Mouse (Mus musculus): ENCODE results near the gene Men1. TPM values are rescaled to one million over a fixed set of nuclear protein-coding genes. Genes with fewer than 3 reads are reported as not detected.

The Men1 gene
- total RNA-seq, 4 experiments from 2014 or later = 60.0 to 74.4 (median 63.5) TPM

GRCm38 (mm10) chr19:6338716-6339115 lies 3.9 kb downstream of the Men1 start:
- no peak for DNase-seq (ENCODE audit: low spot score in 2 of 2)

- DNase-seq (ENCODE audit: low spot score in 2 of 2) = no peak
These were observed 4.4 kb downstream of the Men1 start for GRCm38 (mm10) chr19:6339191-6339590.

DNA sequence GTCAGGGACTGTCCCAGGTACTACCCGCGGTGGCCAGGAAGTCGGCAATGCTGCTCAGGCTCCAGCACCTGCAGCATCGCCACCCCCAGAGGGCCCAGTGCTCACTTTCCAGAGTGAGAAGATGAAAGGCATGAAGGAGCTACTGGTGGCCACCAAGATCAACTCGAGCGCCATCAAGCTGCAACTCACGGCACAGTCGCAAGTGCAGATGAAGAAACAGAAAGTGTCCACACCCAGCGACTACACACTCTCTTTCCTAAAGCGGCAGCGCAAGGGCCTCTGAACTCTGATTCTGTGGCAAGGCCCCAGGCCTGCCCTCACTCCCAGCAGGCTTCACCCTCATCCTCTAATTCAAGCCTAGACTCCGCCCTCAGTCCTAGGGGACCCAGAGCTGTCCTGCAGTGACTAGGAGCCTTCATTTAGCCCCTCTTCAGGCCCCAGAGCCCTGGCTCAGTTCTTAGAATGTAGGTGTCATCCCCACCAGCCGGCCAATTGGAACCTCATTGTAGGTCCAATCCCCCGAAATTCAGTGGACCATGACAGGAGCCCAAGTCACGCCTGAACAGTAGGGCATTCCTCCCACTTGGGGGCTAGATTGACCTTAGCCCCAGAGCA lies 5.2 kb downstream of the Men1 start:
- no peak for DNase-seq (ENCODE audit: low spot score in 2 of 2)

DNA sequence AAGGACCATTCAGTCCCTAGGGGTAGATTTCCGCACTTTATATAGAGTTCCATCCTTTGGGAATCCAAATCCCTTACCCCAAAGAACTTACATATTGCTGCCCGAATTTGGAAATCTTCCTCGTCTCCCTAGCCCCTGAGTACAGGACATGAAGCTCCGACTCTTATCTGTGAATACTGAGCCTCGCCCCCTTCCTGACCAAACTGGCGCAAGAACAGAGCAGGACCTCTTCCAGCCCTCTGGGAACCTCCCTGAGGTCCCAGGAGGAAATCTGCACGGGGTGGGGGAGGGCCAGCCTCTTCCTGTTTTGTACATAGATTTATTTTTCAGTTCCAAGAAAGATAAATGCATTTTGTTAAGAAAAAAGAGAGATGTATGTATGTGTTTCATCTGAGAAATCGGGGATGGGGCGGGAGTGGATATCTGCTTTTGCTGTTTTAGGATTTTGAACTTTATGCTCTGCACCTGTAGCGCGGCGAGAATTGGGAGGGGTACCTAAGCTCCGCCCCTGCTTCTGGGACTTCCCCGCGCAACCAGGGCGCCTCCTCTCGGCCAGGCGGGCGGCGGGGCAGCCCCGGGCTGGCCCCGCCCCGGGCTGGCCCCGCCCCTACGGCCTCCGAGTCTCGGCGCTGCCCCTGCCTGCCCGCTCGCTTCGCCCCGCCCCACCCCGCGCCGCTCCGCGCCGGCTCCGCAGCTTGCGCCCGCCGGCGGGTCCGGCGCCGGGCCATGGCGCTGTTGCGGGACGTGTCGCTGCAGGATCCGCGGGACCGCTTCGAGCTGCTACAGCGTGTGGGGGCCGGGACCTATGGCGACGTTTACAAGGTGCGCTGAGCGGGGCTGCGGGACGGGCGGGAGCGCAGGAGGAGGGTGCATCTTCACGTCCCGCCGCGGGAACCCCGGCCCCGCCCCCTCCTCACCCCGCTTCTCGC lies 6.0 kb downstream of the Men1 start, which contains the start of gene Map4k2:
Map4k2 (plus strand) TSS at position 612 of the 929 bp plus-strand sequence.
- peak in 1 of 2 experiments; percentile 57 for DNase-seq (ENCODE audit: low spot score in 2 of 2)

DNA sequence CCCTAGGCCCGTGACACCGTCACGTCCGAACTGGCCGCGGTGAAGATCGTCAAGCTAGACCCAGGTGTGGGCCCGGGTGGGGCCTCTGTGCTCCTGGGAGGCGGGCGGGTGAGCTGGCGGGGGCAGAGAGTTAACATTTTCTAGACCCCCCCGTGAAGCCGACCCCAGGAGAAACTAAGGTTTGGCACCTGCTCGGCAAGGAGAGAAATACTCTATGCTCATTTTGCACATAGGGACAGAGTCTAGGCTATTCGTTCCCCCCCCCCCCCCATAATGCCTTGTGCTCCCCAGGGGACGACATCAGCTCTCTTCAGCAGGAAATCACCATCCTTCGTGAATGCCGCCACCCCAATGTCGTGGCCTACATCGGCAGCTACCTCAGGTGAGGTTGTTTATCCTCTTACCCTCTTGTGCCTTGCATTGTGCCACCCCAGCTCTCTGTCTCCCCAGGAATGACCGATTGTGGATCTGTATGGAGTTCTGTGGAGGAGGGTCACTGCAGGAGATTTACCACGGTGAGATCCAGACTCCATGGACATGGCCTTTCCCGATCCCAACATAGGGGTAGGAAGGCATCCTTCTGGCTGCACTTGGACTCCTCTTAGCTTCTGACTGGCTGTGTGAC lies 6.8 kb downstream of the Men1 start:
- DNase-seq (ENCODE audit: low spot score in 2 of 2) = no peak

- no peak for DNase-seq (ENCODE audit: low spot score in 2 of 2)
These were observed 7.6 kb downstream of the Men1 start for GRCm38 (mm10) chr19:6342276-6342933.

DNA sequence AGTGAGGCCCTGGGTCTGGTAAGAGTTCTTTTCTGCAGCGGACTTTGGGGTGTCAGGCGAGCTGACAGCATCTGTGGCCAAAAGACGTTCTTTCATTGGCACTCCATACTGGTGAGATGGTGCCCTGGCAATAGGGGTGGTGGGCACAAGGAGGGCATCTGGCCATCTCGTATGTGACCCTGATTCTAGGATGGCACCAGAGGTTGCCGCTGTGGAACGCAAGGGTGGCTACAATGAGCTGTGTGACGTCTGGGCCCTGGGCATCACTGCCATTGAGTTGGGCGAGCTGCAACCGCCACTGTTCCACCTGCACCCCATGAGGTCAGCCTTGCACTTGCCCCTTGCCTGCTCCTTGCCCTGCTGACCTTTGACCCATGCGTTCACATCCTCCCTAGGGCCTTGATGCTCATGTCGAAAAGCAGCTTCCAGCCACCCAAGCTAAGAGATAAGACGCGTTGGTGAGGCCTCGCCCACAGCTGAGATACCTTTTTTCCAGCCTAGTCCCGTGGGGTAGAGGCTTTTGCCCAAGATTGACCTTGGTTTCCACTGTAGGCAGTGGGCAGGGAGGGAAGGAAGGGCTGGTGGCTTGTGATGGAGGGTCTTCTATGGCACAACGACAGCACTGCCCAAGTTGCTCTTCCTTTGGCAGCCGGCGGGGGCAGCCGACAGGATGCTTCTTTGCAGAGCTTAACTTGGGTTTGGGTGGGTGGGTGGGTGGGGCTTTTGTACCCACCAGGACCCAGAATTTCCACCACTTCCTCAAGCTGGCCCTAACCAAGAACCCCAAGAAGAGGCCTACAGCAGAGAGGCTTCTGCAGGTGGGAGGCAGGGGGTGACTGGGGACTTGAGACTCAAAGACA lies 8.5 kb downstream of the Men1 start:
- DNase-seq (ENCODE audit: low spot score in 2 of 2) = no peak

GRCm38 (mm10) chr19:6343996-6344395 lies 9.2 kb downstream of the Men1 start:
- DNase-seq (ENCODE audit: low spot score in 2 of 2) = no peak

GRCm38 (mm10) chr19:6346023-6346422 lies 11.2 kb downstream of the Men1 start:
- no peak for DNase-seq (ENCODE audit: low spot score in 2 of 2)

GRCm38 (mm10) chr19:6346661-6347060 lies 11.9 kb downstream of the Men1 start:
- no peak for DNase-seq (ENCODE audit: low spot score in 2 of 2)

GRCm38 (mm10) chr19:6347615-6348014 lies 12.8 kb downstream of the Men1 start:
- DNase-seq (ENCODE audit: low spot score in 2 of 2) = no peak

GRCm38 (mm10) chr19:6348717-6349116 lies 13.9 kb downstream of the Men1 start:
- DNase-seq (ENCODE audit: low spot score in 2 of 2) = no peak

GRCm38 (mm10) chr19:6349215-6349983 lies 14.6 kb downstream of the Men1 start:
- DNase-seq (ENCODE audit: low spot score in 2 of 2) = no peak

DNA sequence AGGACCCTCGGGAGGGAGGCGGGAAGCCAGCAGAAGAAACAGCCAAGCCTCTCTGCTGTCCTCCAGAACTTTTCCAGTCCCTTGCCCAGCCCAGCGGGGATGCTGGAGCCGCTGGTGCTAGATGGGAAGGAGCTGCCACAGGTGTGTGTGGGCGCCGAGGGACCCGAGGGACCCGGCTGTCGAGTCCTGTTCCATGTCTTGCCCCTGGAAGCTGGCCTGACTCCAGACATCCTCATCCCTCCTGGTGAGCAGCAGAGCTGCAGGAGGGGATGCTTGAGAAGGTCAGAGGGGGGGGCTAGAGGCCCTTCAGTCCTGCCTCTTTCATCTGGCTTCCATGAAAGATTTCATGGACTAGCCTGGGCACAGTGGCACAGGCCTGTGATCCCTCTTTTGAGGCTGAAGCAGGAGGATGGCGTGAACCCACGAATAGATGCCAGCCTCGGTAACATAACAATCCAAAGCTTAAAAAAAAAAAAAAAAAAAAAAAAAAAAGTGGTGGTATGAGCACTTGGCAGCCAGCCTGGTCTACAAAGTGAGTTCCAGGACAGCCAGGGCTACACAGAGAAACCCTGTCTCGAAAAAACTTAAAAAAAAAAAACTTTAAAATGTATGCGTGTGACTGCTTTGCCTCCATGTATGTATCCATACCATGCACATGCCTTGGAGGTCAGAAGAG lies 16.8 kb downstream of the Men1 start:
- DNase-seq (ENCODE audit: low spot score in 2 of 2) = no peak

DNA sequence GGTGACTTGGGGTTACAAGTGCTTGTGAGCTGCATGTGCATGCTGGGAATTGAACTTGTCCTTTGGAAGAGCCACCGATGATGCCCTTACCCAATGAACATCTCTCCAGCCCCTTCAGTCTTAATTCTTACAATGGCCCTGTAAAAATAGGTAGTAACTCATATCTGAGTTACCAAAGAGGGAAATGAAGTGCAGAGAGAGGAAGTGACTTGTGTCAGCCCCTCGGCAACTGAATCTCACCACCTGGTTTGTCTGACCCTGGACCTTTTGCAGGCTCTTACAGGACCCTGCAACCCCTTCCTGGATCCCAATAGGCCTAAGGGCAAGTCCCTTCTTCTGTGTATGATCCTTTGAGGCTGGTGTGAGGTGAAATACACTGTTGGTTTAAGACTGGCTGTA lies 17.3 kb downstream of the Men1 start:
- DNase-seq (ENCODE audit: low spot score in 2 of 2) = no peak

DNA sequence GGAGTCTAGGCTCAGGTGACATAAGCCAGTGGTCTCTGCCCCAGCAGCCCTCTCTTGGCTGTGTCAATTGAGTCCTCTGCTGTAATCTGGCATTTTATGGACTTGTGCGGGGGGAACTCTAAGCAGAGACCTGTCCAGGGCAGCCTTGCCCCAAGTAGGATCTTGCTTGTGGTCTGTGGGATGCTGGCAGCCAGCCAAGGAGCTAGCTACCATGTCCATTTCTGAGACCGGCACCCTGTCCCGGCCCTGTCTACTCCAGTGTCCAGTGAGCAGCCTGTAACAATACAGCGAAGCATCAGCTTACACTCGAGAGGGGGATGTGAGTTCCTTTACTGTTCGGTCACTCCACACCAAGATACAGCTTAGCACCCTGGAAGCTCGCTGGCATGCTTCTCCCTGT lies 19.3 kb downstream of the Men1 start:
- DNase-seq (ENCODE audit: low spot score in 2 of 2) = no peak

DNA sequence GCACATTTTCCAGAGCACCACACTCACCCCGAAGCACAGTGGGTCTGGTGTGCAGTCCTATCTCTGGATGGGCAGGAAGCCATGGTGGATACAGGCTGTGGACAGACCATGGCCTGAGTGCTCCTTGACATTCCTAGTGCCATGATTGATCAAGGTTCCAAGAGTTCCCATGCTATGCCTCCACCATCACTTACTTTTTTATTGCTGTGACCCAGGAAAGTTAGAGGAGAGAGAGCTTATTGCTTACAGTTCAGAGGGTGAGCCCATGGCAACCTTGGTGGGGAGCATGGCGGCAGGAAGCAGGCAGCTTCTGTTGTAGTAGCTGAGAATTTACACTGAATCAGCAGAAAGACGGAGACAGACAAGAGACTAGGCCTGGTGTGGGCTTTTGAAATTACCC lies 26.5 kb downstream of the Men1 start:
- DNase-seq (ENCODE audit: low spot score in 2 of 2) = no peak

GRCm38 (mm10) chr19:6363091-6363410 lies 28.3 kb downstream of the Men1 start:
- no peak for DNase-seq (ENCODE audit: low spot score in 2 of 2)

- peak; percentile 100 for DNase-seq (ENCODE audit: low spot score in 2 of 2)
These were observed 28.8 kb downstream of the Men1 start, which contains the start of gene Sf1 for GRCm38 (mm10) chr19:6363411-6364240. TSS of gene Sf1 (plus strand) at chr19:6363690.

Measured in layer of hippocampus, adult 8-10 months (tissue).